Mouse (Mus musculus) urinary bladder, postnatal 4 days (tissue): ENCODE data around the gene Prkaca.
"Not testable (repeated sequence)": the region's sequence is repeated elsewhere in the genome, so short reads cannot be mapped to it uniquely, and the experiment has no call there.

Experiments
- DNase-seq, 2 experiments: peaks; one replicate each; pipeline ENCODE4 v3.0.0; 2021 to 2022; ENCODE audit warnings: low spot score in 2 of 2

Prkaca gene

GRCm38 (mm10) chr8:84002957-84003611 lies 30.3 kb downstream of the Prkaca start:
- DNase-seq = no peak

GRCm38 (mm10) chr8:84003612-84004246 lies 30.9 kb downstream of the Prkaca start:
- no peak for DNase-seq

- DNase-seq = peak; percentile 90 to 93
Observed at GRCm38 (mm10) chr8:84004533-84005201, 31.9 kb downstream of the Prkaca start.

- not testable (repeated sequence) for DNase-seq
Observed at GRCm38 (mm10) chr8:84005502-84005901, 32.7 kb downstream of the Prkaca start.

- no peak for DNase-seq
Observed at GRCm38 (mm10) chr8:84008362-84008761, 35.6 kb downstream of the Prkaca start.

GRCm38 (mm10) chr8:84009876-84010275 lies 37.1 kb downstream of the Prkaca start:
- peak; percentile 80 to 90 for DNase-seq

- peak; percentile 60 to 80 for DNase-seq
Observed at GRCm38 (mm10) chr8:84010625-84011611, 38.1 kb downstream of the Prkaca start.

GRCm38 (mm10) chr8:84011705-84012498 lies 39.1 kb downstream of the Prkaca start, which contains the start of gene 2210011C24Rik:
TSS of gene 2210011C24Rik (minus strand) at chr8:84012171.
- no peak for DNase-seq

GRCm38 (mm10) chr8:84012499-84013165 lies 39.8 kb downstream of the Prkaca start:
- no peak for DNase-seq

GRCm38 (mm10) chr8:84015833-84016232 lies 43.0 kb downstream of the Prkaca start:
- DNase-seq = no peak

GRCm38 (mm10) chr8:84019738-84020137 lies 46.9 kb downstream of the Prkaca start:
- DNase-seq = no peak

GRCm38 (mm10) chr8:84021096-84021495 lies 48.3 kb downstream of the Prkaca start, which contains the start of gene Palm3:
TSS of gene Palm3 (plus strand) at chr8:84021471.
- DNase-seq = no peak

GRCm38 (mm10) chr8:84021569-84021968 lies 48.8 kb downstream of the Prkaca start:
- no peak for DNase-seq

GRCm38 (mm10) chr8:84023085-84023484 lies 50.3 kb downstream of the Prkaca start:
- no peak for DNase-seq

- no peak for DNase-seq
Observed at GRCm38 (mm10) chr8:84023631-84024030, 50.8 kb downstream of the Prkaca start.

- DNase-seq = no peak
Observed at GRCm38 (mm10) chr8:84024171-84024570, 51.4 kb downstream of the Prkaca start.

- peak in 1 of 2 experiments; percentile 63 for DNase-seq
Observed at GRCm38 (mm10) chr8:84025863-84026262, 53.1 kb downstream of the Prkaca start.

- DNase-seq = no peak
Observed at GRCm38 (mm10) chr8:84027449-84027848, 54.7 kb downstream of the Prkaca start.

GRCm38 (mm10) chr8:84029272-84029671 lies 56.5 kb downstream of the Prkaca start:
- no peak for DNase-seq

GRCm38 (mm10) chr8:84032777-84033176 lies 60.0 kb downstream of the Prkaca start:
- no peak for DNase-seq
